8 mouse cellular contexts compared by ENCODE assay signal in the genomic region with DNA sequence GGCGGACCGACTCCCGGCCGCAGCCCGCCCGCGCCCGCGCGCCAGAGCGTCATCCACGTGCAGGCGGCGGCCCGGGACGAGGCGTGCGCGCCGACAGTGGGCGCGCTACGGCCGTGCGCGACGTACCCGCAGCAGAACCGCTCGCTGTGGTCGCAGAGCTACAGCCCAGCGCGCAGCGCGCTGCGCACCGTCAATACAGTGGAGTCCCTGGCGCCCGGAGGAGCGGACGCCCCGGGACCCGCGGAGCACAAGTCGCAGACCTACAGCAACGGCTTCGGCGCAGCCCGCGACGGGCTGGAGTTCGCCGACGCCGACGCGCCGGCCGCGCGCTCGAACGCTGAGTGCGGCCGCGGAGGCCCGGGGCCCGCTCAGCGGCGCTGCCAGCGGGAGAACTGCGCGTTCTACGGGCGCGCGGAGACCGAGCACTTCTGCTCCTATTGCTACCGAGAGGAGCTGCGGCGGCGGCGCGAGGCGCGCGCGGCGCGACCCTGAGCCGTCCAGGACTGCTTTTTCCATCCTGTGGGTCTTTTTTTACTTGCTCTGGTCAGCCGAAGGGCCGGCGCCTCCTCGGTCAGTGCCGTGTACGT.
DNase-seq lines count a peak whose midpoint lies in the region; ATAC-seq lines count a peak whose summit lies in the region.

No protein-coding gene starts in this region.

- ATAC-seq in liver, embryonic 11.5 days (replicated peaks; ENCODE audit: low FRiP score): no peak
- ATAC-seq in forebrain, embryonic 16.5 days: peak; percentile 78
- no peak for ATAC-seq in liver, embryonic 12.5 days
- ATAC-seq in stomach, embryonic 16.5 days (ENCODE audit: insufficient read depth, low FRiP score): 0 out of 2 replicates have a peak, but pooled peaks have one; percentile 5

- peak overlapping the region; percentile 59 for H3K4me2 ChIP-seq in liver, embryonic 11.5 days
- peak overlapping the region; percentile 78 for H3K4me2 ChIP-seq in forebrain, embryonic 16.5 days (ENCODE audit: low read length)
- H3K4me2 ChIP-seq in liver, embryonic 12.5 days: peak overlapping the region; percentile 54
- peak overlapping the region; percentile 70 for H3K4me2 ChIP-seq in stomach, embryonic 16.5 days (ENCODE audit: low read depth, low read length)

- H3K36me3 ChIP-seq in liver, embryonic 11.5 days (ENCODE audit: control insufficient read depth, insufficient read depth, low read length): no peaks in the 10 kb centered on the region
- H3K36me3 ChIP-seq in forebrain, embryonic 16.5 days (ENCODE audit: control insufficient read depth, insufficient read depth): no peaks in the 10 kb centered on the region
- H3K36me3 ChIP-seq in liver, embryonic 12.5 days: no peaks in the 10 kb centered on the region
- H3K36me3 ChIP-seq in stomach, embryonic 16.5 days (ENCODE audit: control insufficient read depth, insufficient read depth, low read length): no peaks in the 10 kb centered on the region

- no peak overlapping the region for H3K27ac ChIP-seq in liver, embryonic 11.5 days (ENCODE audit: low read depth, low read length)
- no peak overlapping the region for H3K27ac ChIP-seq in forebrain, embryonic 16.5 days (ENCODE audit: low read length)
- H3K27ac ChIP-seq in liver, embryonic 12.5 days: no peak overlapping the region
- H3K27ac ChIP-seq in stomach, embryonic 16.5 days (ENCODE audit: low read length): no peak overlapping the region

- peaks cover 75% of the 10 kb centered on the region for H3K27me3 ChIP-seq in liver, embryonic 11.5 days (replicated peaks; ENCODE audit: control insufficient read depth, insufficient read depth, low read length)
- H3K27me3 ChIP-seq in forebrain, embryonic 16.5 days (replicated peaks; ENCODE audit: control insufficient read depth, insufficient read depth, low read length): peaks cover 58% of the 10 kb centered on the region
- peaks cover 92% of the 10 kb centered on the region for H3K27me3 ChIP-seq in liver, embryonic 12.5 days (replicated peaks)
- peaks cover 72% of the 10 kb centered on the region for H3K27me3 ChIP-seq in stomach, embryonic 16.5 days (ENCODE audit: control insufficient read depth, insufficient read depth, low read length)

- H3K4me3 ChIP-seq in liver, embryonic 11.5 days (ENCODE audit: low read depth, low read length): peak overlapping the region; percentile 44
- peak overlapping the region; percentile 55 for H3K4me3 ChIP-seq in forebrain, embryonic 16.5 days (replicated peaks; ENCODE audit: low read length)
- peak overlapping the region; percentile 41 for H3K4me3 ChIP-seq in liver, embryonic 12.5 days
- peak overlapping the region; percentile 47 for H3K4me3 ChIP-seq in stomach, embryonic 16.5 days (replicated peaks; ENCODE audit: low read length)

- H3K4me1 ChIP-seq in liver, embryonic 11.5 days (replicated peaks; ENCODE audit: control insufficient read depth, insufficient read depth, low read length): no peaks in the 10 kb centered on the region
- peaks cover 39% of the 10 kb centered on the region for H3K4me1 ChIP-seq in forebrain, embryonic 16.5 days (replicated peaks; ENCODE audit: control insufficient read depth, insufficient read depth, low read length)
- no peaks in the 10 kb centered on the region for H3K4me1 ChIP-seq in liver, embryonic 12.5 days
- peaks cover 18% of the 10 kb centered on the region for H3K4me1 ChIP-seq in stomach, embryonic 16.5 days (ENCODE audit: control insufficient read depth, insufficient read depth, low read length)

- no peak overlapping the region for H3K9ac ChIP-seq in liver, embryonic 11.5 days (ENCODE audit: low read depth, low read length)
- H3K9ac ChIP-seq in forebrain, embryonic 16.5 days (replicated peaks; ENCODE audit: low read depth, low read length): peak overlapping the region; percentile 59
- H3K9ac ChIP-seq in liver, embryonic 12.5 days: no peak overlapping the region
- H3K9ac ChIP-seq in stomach, embryonic 16.5 days (ENCODE audit: low read length): peak overlapping the region; percentile 46

- 2% methylated on average over 96 of the region's 97 CpGs for WGBS in liver, embryonic 11.5 days
- WGBS in forebrain, embryonic 16.5 days: under 1% methylated on average over 70 of the region's 97 CpGs
- under 1% methylated on average over 97 of the region's 97 CpGs for WGBS in liver, embryonic 12.5 days (ENCODE audit: insufficient replicate concordance)
- WGBS in stomach, embryonic 16.5 days: under 1% methylated on average over 85 of the region's 97 CpGs

- DNase-seq in liver, embryonic 11.5 days (ENCODE audit: low spot score): no peak
- no peak for DNase-seq in liver
- peak; percentile 47 for DNase-seq in embryo, embryonic 11 days
- no peak for DNase-seq in frontal cortex, postnatal 14 days (ENCODE audit: low spot score in 2 of 2)
- DNase-seq in adrenal gland, adult 8-10 months: no peak

- no peaks in the 10 kb centered on the region for H3K9me3 ChIP-seq in liver, embryonic 11.5 days (ENCODE audit: control insufficient read depth, low read length)
- H3K9me3 ChIP-seq in forebrain, embryonic 16.5 days (ENCODE audit: control insufficient read depth, low read length): no peaks in the 10 kb centered on the region
- no peaks in the 10 kb centered on the region for H3K9me3 ChIP-seq in liver, embryonic 12.5 days (replicated peaks)
- H3K9me3 ChIP-seq in stomach, embryonic 16.5 days (replicated peaks; ENCODE audit: control insufficient read depth, low read length): no peaks in the 10 kb centered on the region

Comparison
In these comparisons a context has a peak if more than half of its experiments do, and no peak if none do; other contexts are left out.
1. ATAC-seq: peak in forebrain, embryonic 16.5 days (single experiment) and stomach, embryonic 16.5 days (single experiment); none in liver, embryonic 11.5 days (single experiment) and liver, embryonic 12.5 days (single experiment).
2. H3K9ac ChIP-seq: peak in forebrain, embryonic 16.5 days (single experiment) and stomach, embryonic 16.5 days (single experiment); none in liver, embryonic 11.5 days (single experiment) and liver, embryonic 12.5 days (single experiment).
3. Peak in every context shown above with its lines, with median percentiles within 50 percentile points of each other: H3K4me2 ChIP-seq and H3K4me3 ChIP-seq.